Mouse (Mus musculus): ENCODE results near the gene Fkbp15.

- TF ChIP-seq CTCF (IDR thresholded peaks at IDR 0.05; ENCODE audit: extremely low read depth, insufficient read length, insufficient replicate concordance, low read depth, low read length) (no peak), POLR2A (IDR thresholded peaks at IDR 0.05; ENCODE audit: low read depth, low read length) (no peak)
These were observed 1.0 kb downstream of the Fkbp15 start for GRCm38 (mm10) chr4:62359256-62359775.

Data from small intestine, adult 2 months (tissue).